Mouse (Mus musculus) hindbrain, embryonic 14.5 days (tissue): ENCODE results near the gene Olfr1044. TPM values are rescaled to one million over a fixed set of nuclear protein-coding genes. Genes with fewer than 3 reads are reported as not detected.

Experiments
- ATAC-seq: fragments of 200-750 bp; cut with Nextera tagmentation; 2 replicates; pipeline ENCODE4 v1.8.0; 2017; ENCODE audit warnings: moderate number of reproducible peaks, mild to moderate bottlenecking, moderate TSS enrichment, moderate library complexity; ENCODE audit not compliant: low FRiP score
- DNase-seq: peaks from one replicate; pipeline ENCODE4 v3.0.0-alpha.2; 2015; ENCODE audit warnings: low spot score
- H3K27ac ChIP-seq: fragments of 300-500 bp; sonication (generic); 2 replicates; pipeline ENCODE4 v1.5.1; 2014; ENCODE audit warnings: mild to moderate bottlenecking, moderate library complexity
- H3K27me3 ChIP-seq: fragments of 300-500 bp; sonication (generic); 2 replicates; pipeline ENCODE4 v1.6.1; 2014; ENCODE audit warnings: mild to moderate bottlenecking, low read length, mixed read lengths; ENCODE audit not compliant: control insufficient read depth, insufficient read depth
- H3K36me3 ChIP-seq: fragments of 300-500 bp; sonication (generic); replicated peaks from 2 replicates; pipeline ENCODE4 v1.6.1; 2014; ENCODE audit not compliant: control insufficient read depth, insufficient read depth
- H3K4me1 ChIP-seq: fragments of 300-500 bp; sonication (generic); replicated peaks from 2 replicates; pipeline ENCODE4 v1.6.1; 2014; ENCODE audit warnings: antibody characterized with exemption, low read length, mixed read lengths; ENCODE audit not compliant: control insufficient read depth, insufficient read depth
- H3K4me2 ChIP-seq: fragments of 300-500 bp; sonication (generic); replicated peaks from 2 replicates; pipeline ENCODE4 v1.6.1; 2014; ENCODE audit warnings: mild to moderate bottlenecking, moderate library complexity
- H3K4me3 ChIP-seq: fragments of 300-500 bp; sonication (generic); replicated peaks from 2 replicates; pipeline ENCODE4 v1.5.1; 2014; ENCODE audit warnings: mild to moderate bottlenecking, low read length
- H3K9ac ChIP-seq: fragments of 300-500 bp; sonication (generic); 2 replicates; pipeline ENCODE4 v1.6.1; 2014
- H3K9me3 ChIP-seq: fragments of 300-500 bp; sonication (generic); 2 replicates; pipeline ENCODE4 v1.6.1; 2016; ENCODE audit warnings: low read length; ENCODE audit not compliant: control insufficient read depth
- WGBS: fragments of 180-500 bp; shearing (Covaris S2); extraction: QIAGEN DNeasy Blood & Tissue Kit; methylation state at CpG from one replicate; pipeline ENCODE4 v1.1.7; 2014; 5-methylcytosine and 5-hydroxymethylcytosine counted together
- polyA plus RNA-seq: library from polyadenylated mRNA; unstranded; fragments of >200 nt; fragmentation: Nextera tagmentation; extraction: Ambion mirVana; gene quantifications from 2 replicates; pipeline ENCODE4 v1.2.1, GENCODE M21; 2014

Olfr1044 gene
- polyA plus RNA-seq, 1 experiment from 2014 or later, result not detected

DNA sequence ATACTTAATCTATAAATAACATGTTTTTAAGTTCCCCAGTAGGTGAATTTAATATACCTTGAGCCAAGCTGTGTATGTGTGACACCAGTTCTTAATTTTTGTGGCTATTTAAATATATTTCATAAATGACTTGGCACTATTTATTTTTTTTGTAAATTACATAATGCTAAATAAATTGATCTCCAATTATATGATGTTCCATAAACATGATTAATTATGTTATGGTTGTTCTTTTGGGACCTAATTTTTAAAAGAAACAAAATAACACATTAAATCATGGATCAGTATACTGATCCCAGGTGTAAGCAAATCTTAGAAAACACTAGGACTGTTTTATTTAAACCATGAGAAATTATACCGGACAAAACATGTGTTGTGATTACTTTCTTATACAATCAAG lies 41.8 kb downstream of the Olfr1044 start, which contains the start of gene Olfr1039:
Gene Olfr1039, minus strand, starts transcription at position 101 of the 400 bp plus-strand sequence.
- no peak for ATAC-seq
- WGBS, result 95% methylated on average over 1 of the region's 1 CpGs
- H3K4me2 ChIP-seq, result no peak within 1 kb of the TSS

More for the DNA sequence above, 41.8 kb downstream of the Olfr1044 start, which contains the start of gene Olfr1039:
- H3K9me3 ChIP-seq, result no peaks in the 10 kb centered on the region
- no peaks in the 10 kb centered on the region for H3K36me3 ChIP-seq
- H3K4me1 ChIP-seq, result no peaks in the 10 kb centered on the region
- no peaks in the 10 kb centered on the region for H3K27me3 ChIP-seq
- H3K4me3 ChIP-seq, result no peak within 1 kb of the TSS
- no peak within 1 kb of the TSS for H3K9ac ChIP-seq
- DNase-seq, result no peak
- no peak within 1 kb of the TSS for H3K27ac ChIP-seq

Other genes starting within 250 kb of the Olfr1044 start
- not detected in 2 replicates for gene Olfr1028, start 227.4 kb downstream of the Olfr1044 start, polyA plus RNA-seq
- gene Olfr1029, start 203.9 kb downstream of the Olfr1044 start, polyA plus RNA-seq, result not detected in 2 replicates
- not detected in 2 replicates for gene Olfr1030, start 198.5 kb downstream of the Olfr1044 start, polyA plus RNA-seq
- not detected in 2 replicates for gene Olfr1031, start 187.5 kb downstream of the Olfr1044 start, polyA plus RNA-seq
- not detected in 2 replicates for gene Olfr1032, start 172.3 kb downstream of the Olfr1044 start, polyA plus RNA-seq
- gene Olfr1033, start 157.2 kb downstream of the Olfr1044 start, polyA plus RNA-seq, result 0.22 TPM in 1 of 2 replicates, not detected in the other
- not detected in 2 replicates for gene Olfr1034, start 132.0 kb downstream of the Olfr1044 start, polyA plus RNA-seq
- not detected in 2 replicates for gene Olfr1036, start 103.8 kb downstream of the Olfr1044 start, polyA plus RNA-seq
- gene Olfr1037, start 90.4 kb downstream of the Olfr1044 start, polyA plus RNA-seq, result not detected in 2 replicates
- gene Olfr1039, start 41.9 kb downstream of the Olfr1044 start, polyA plus RNA-seq, result not detected in 2 replicates
- not detected in 2 replicates for gene Olfr1040, start 31.1 kb downstream of the Olfr1044 start, polyA plus RNA-seq
- not detected in 2 replicates for gene Olfr1042, start 16.0 kb downstream of the Olfr1044 start, polyA plus RNA-seq
- not detected in 2 replicates for gene Olfr1043, start 10.3 kb downstream of the Olfr1044 start, polyA plus RNA-seq
- not detected in 2 replicates for gene Olfr52, start 7.9 kb upstream of the Olfr1044 start, polyA plus RNA-seq
- not detected in 2 replicates for gene Olfr1045, start 25.2 kb upstream of the Olfr1044 start, polyA plus RNA-seq
- not detected in 2 replicates for gene Olfr1046, start 41.5 kb upstream of the Olfr1044 start, polyA plus RNA-seq
- not detected in 2 replicates for gene Olfr1047, start 53.6 kb upstream of the Olfr1044 start, polyA plus RNA-seq
- gene Olfr1048, start 62.5 kb upstream of the Olfr1044 start, polyA plus RNA-seq, result not detected in 2 replicates
- gene Olfr1049, start 80.5 kb upstream of the Olfr1044 start, polyA plus RNA-seq, result not detected in 2 replicates
- gene Olfr1051, start 101.3 kb upstream of the Olfr1044 start, polyA plus RNA-seq, result not detected in 2 replicates
- gene Olfr1052, start 114.6 kb upstream of the Olfr1044 start, polyA plus RNA-seq, result not detected in 2 replicates
- gene Olfr1053, start 137.5 kb upstream of the Olfr1044 start, polyA plus RNA-seq, result not detected in 2 replicates
- not detected in 2 replicates for gene Olfr1054, start 157.6 kb upstream of the Olfr1044 start, polyA plus RNA-seq
- gene Olfr1055, start 172.5 kb upstream of the Olfr1044 start, polyA plus RNA-seq, result not detected in 2 replicates
- not detected in 2 replicates for gene Olfr1056, start 184.6 kb upstream of the Olfr1044 start, polyA plus RNA-seq
- gene Olfr1057, start 200.6 kb upstream of the Olfr1044 start, polyA plus RNA-seq, result not detected in 2 replicates
- not detected in 2 replicates for gene Olfr1058, start 210.7 kb upstream of the Olfr1044 start, polyA plus RNA-seq
- gene Olfr1061, start 236.2 kb upstream of the Olfr1044 start, polyA plus RNA-seq, result not detected in 2 replicates
- not detected in 2 replicates for gene Olfr1062, start 248.9 kb upstream of the Olfr1044 start, polyA plus RNA-seq